Mouse (Mus musculus) ES-E14 (cell line): ENCODE results near the gene Wdr35.

Experiments used
- HCFC1 ChIP-seq: IDR thresholded peaks from 2 replicates; pipeline ENCODE4 v1.6.1; 2012; ENCODE audit warnings: low read length, inconsistent platforms, borderline replicate concordance; ENCODE audit not compliant: insufficient read depth
- MAFK ChIP-seq: IDR thresholded peaks from 2 replicates; pipeline ENCODE4 v1.6.1; 2014; ENCODE audit warnings: mild to moderate bottlenecking, low read depth, low read length, inconsistent platforms; ENCODE audit not compliant: insufficient read depth
- ZNF384 ChIP-seq: IDR thresholded peaks from 2 replicates; pipeline ENCODE4 v1.6.1; 2012; ENCODE audit warnings: low read depth, low read length, inconsistent platforms

DNA sequence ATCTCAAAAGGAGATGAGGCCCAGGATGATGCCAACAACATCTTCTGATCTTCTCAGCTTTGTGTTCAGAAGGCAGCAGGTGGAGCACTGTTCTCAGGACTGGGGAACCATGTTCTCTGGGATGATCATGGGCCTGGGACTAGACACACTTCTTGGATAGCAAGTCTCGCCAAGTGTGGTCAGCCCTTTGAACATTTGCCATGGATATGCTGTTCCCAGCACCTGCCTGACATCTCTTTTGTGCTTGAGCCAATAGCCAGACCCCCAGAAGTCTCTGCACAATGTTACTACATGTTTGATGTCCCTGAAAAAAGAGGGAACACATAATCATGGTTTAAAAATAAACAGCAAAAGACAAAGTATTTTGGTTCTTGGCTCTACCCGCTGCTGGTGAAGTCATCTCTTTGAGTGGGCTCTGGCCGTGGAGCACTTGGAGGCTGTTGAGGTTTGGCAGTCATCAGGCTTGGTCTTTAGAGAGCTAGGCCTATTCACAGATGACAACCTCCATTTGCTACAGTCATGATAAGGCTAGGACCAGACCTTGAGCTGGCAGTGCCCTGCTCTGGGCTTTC lies 103.9 kb downstream of the Wdr35 start:
- no peak for TF ChIP-seq HCFC1
- no peak for TF ChIP-seq MAFK
- TF ChIP-seq ZNF384, result no peak
